Mouse (Mus musculus): ENCODE results near the gene Tasp1. TPM values are rescaled to one million over a fixed set of nuclear protein-coding genes. Genes with fewer than 3 reads are reported as not detected.
"Not testable (repeated sequence)": the region's sequence is repeated elsewhere in the genome, so short reads cannot be mapped to it uniquely, and the experiment has no call there.

Gene Tasp1
- polyA plus RNA-seq, 1 experiment: 16.4 TPM

DNA sequence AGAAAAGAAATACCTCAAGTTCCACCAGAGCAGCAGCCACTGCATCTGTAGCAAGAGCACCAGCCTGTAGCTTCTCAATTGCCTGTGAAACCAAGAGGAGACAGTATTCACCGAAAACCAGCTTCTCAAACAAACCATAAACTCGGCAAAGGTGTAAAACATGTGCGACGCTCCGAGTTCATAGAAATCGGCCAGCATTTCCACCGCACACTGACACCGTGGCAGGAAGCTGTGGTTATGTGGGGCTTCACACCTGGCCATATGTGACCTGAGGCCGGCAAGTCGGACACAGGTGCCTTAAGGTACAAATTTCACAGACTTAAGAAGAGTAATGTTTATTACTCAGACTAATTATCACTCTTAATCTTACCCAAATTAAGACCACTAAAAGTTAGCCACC is 24.5 kb downstream of the Tasp1 start:
- WGBS: 96% methylated on average over 10 of the region's 10 CpGs
- H3K4me3 ChIP-seq (replicated peaks; ENCODE audit: insufficient read depth, low read depth, low read length): no peak overlapping the region
- no peak for DNase-seq
- H3K27ac ChIP-seq (ENCODE audit: insufficient read depth, low read length): no peak overlapping the region
- no peak for TF ChIP-seq POLR2A (IDR thresholded peaks at IDR 0.05; ENCODE audit: borderline replicate concordance, insufficient read depth, low read length)
- no peaks in the 10 kb centered on the region for H3K4me1 ChIP-seq (ENCODE audit: control insufficient read depth, insufficient read depth, low read length)
- no peaks in the 10 kb centered on the region for H3K27me3 ChIP-seq (ENCODE audit: control insufficient read depth, insufficient read depth, low read length)

- no peak overlapping the region for H3K4me3 ChIP-seq (replicated peaks; ENCODE audit: insufficient read depth, low read depth, low read length)
- no peaks in the 10 kb centered on the region for H3K27me3 ChIP-seq (ENCODE audit: control insufficient read depth, insufficient read depth, low read length)
- WGBS: 90% methylated on average over 2 of the region's 2 CpGs
- no peak for TF ChIP-seq POLR2A (IDR thresholded peaks at IDR 0.05; ENCODE audit: borderline replicate concordance, insufficient read depth, low read length)
- TF ChIP-seq CTCF (IDR thresholded peaks at IDR 0.05; ENCODE audit: borderline replicate concordance, insufficient read depth, low read depth, low read length): no peak
- no peak for DNase-seq
- no peak overlapping the region for H3K27ac ChIP-seq (ENCODE audit: insufficient read depth, low read length)
- H3K4me1 ChIP-seq (ENCODE audit: control insufficient read depth, insufficient read depth, low read length): no peaks in the 10 kb centered on the region
Measured at GRCm38 (mm10) chr2:140037459-140037858, 29.1 kb downstream of the Tasp1 start.

- Histone ChIP-seq H3K27ac (ENCODE audit: insufficient read depth, low read length) (no peak overlapping the region), H3K4me3 (replicated peaks; ENCODE audit: insufficient read depth, low read depth, low read length) (no peak overlapping the region), H3K4me1 (ENCODE audit: control insufficient read depth, insufficient read depth, low read length) (no peaks in the 10 kb centered on the region), H3K27me3 (ENCODE audit: control insufficient read depth, insufficient read depth, low read length) (no peaks in the 10 kb centered on the region)
- TF ChIP-seq POLR2A (IDR thresholded peaks at IDR 0.05; ENCODE audit: borderline replicate concordance, insufficient read depth, low read length): no peak
- TF ChIP-seq CTCF (IDR thresholded peaks at IDR 0.05; ENCODE audit: borderline replicate concordance, insufficient read depth, low read depth, low read length): no peak
- DNase-seq: no peak
Measured at GRCm38 (mm10) chr2:140036854-140037253, 29.8 kb downstream of the Tasp1 start.

DNA sequence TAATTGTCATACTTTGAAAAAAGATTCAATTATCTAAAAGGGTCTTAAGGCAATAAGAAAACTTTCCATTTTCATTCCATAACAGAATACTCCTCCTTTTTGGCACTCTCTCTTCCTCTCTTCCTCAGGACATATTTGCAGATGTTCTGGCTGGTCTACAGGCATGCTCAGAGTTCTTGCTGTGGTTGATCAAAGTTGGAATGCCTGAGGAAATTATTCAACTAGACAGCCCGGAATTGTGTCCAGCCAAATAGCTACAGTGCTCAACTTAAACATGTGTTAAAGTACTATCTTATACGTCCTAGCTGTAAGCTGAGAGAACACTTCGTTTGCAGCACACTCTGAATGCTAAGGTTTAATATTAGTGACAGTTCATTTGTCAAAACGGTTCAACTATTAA is 41.7 kb downstream of the Tasp1 start:
- Histone ChIP-seq H3K4me3 (replicated peaks; ENCODE audit: insufficient read depth, low read depth, low read length) (no peak overlapping the region), H3K27me3 (ENCODE audit: control insufficient read depth, insufficient read depth, low read length) (no peaks in the 10 kb centered on the region), H3K27ac (ENCODE audit: insufficient read depth, low read length) (no peak overlapping the region), H3K4me1 (ENCODE audit: control insufficient read depth, insufficient read depth, low read length) (no peaks in the 10 kb centered on the region)
- TF ChIP-seq CTCF (IDR thresholded peaks at IDR 0.05; ENCODE audit: borderline replicate concordance, insufficient read depth, low read depth, low read length) (no peak), POLR2A (IDR thresholded peaks at IDR 0.05; ENCODE audit: borderline replicate concordance, insufficient read depth, low read length) (no peak)
- no peak for DNase-seq
- 77% methylated on average over 4 of the region's 4 CpGs for WGBS

DNA sequence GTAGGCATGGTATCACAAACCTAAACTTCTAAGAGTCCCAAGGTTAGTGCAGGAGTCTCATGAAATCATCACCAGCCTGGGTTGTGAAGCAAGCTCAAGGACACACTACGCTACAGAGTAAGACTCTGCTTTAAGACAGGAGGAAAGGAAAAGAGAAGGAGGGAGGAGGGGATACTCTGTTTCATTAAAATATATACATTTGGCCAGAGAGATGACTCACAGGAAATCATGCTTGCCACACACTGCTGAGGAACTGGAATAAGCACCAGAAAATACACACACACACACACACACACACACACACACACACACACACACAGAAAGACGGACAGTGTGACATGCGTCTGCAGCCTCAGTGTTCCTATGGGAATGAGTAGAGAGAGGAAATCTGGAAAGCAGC is 59.2 kb downstream of the Tasp1 start:
- Histone ChIP-seq H3K4me3 (replicated peaks; ENCODE audit: insufficient read depth, low read depth, low read length) (no peak overlapping the region), H3K4me1 (ENCODE audit: control insufficient read depth, insufficient read depth, low read length) (no peaks in the 10 kb centered on the region), H3K27me3 (ENCODE audit: control insufficient read depth, insufficient read depth, low read length) (no peaks in the 10 kb centered on the region), H3K27ac (ENCODE audit: insufficient read depth, low read length) (no peak overlapping the region)
- DNase-seq: no peak
- 92% methylated on average over 3 of the region's 3 CpGs for WGBS
- no peak for TF ChIP-seq POLR2A (IDR thresholded peaks at IDR 0.05; ENCODE audit: borderline replicate concordance, insufficient read depth, low read length)
- TF ChIP-seq CTCF (IDR thresholded peaks at IDR 0.05; ENCODE audit: borderline replicate concordance, insufficient read depth, low read depth, low read length): no peak

- H3K4me1 ChIP-seq (ENCODE audit: control insufficient read depth, insufficient read depth, low read length): no peaks in the 10 kb centered on the region
- TF ChIP-seq CTCF (IDR thresholded peaks at IDR 0.05; ENCODE audit: borderline replicate concordance, insufficient read depth, low read depth, low read length): no peak
- TF ChIP-seq POLR2A (IDR thresholded peaks at IDR 0.05; ENCODE audit: borderline replicate concordance, insufficient read depth, low read length): no peak
- DNase-seq: no peak
- H3K4me3 ChIP-seq (replicated peaks; ENCODE audit: insufficient read depth, low read depth, low read length): no peak overlapping the region
- no peaks in the 10 kb centered on the region for H3K27me3 ChIP-seq (ENCODE audit: control insufficient read depth, insufficient read depth, low read length)
- H3K27ac ChIP-seq (ENCODE audit: insufficient read depth, low read length): no peak overlapping the region
- WGBS: 96% methylated on average over 2 of the region's 2 CpGs
Measured at GRCm38 (mm10) chr2:139998170-139998569, 68.4 kb downstream of the Tasp1 start.

DNA sequence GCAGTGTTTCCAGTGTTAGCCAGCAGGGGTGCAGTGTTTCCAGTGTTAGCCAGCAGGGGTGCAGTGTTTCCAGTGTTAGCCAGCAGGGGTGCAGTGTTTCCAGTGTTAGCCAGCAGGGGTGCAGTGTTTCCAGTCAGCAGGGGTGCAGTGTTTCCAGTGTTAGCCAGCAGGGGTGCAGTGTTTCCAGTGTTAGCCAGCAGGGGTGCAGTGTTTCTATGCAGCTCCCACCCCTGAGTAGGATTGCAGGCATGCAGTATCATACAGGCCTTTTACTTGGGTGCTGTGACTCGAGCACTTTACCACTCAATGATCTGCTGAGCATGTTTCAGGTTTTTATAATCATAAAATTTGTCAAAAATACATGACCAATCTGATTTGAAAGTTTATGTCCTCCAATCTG is 76.7 kb downstream of the Tasp1 start:
- H3K27ac ChIP-seq (ENCODE audit: insufficient read depth, low read length); H3K27me3 ChIP-seq (ENCODE audit: control insufficient read depth, insufficient read depth, low read length); H3K4me3 ChIP-seq (replicated peaks; ENCODE audit: insufficient read depth, low read depth, low read length); DNase-seq; H3K4me1 ChIP-seq (ENCODE audit: control insufficient read depth, insufficient read depth, low read length): not testable (repeated sequence)
- WGBS: 98% methylated on average over 1 of the region's 1 CpGs

DNA sequence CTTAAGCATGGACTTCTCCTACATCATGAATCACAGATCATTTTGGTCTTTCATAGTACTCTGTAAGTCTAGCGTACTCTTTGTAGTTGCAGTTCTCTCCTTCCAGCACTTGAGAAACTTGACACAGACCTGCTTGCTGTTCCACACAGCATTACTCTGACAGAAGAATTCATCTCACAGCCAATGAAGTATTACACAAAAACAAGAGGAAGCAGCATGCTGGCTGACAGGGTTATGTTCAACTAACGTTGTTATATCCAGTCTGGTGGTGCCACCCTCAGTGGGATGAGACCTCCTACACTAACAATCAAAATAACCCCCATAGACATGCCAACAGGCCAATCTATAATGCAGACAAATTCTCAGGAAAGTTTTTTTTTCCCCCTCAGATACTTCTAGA is 99.2 kb downstream of the Tasp1 start:
- no peaks in the 10 kb centered on the region for H3K27me3 ChIP-seq (ENCODE audit: control insufficient read depth, insufficient read depth, low read length)
- no peak overlapping the region for H3K27ac ChIP-seq (ENCODE audit: insufficient read depth, low read length)
- 62% methylated on average over 2 of the region's 2 CpGs for WGBS
- no peaks in the 10 kb centered on the region for H3K4me1 ChIP-seq (ENCODE audit: control insufficient read depth, insufficient read depth, low read length)
- no peak overlapping the region for H3K4me3 ChIP-seq (replicated peaks; ENCODE audit: insufficient read depth, low read depth, low read length)
- no peak for TF ChIP-seq CTCF (IDR thresholded peaks at IDR 0.05; ENCODE audit: borderline replicate concordance, insufficient read depth, low read depth, low read length)
- TF ChIP-seq POLR2A (IDR thresholded peaks at IDR 0.05; ENCODE audit: borderline replicate concordance, insufficient read depth, low read length): no peak
- DNase-seq: no peak

- Histone ChIP-seq H3K27me3 (ENCODE audit: control insufficient read depth, insufficient read depth, low read length) (no peaks in the 10 kb centered on the region), H3K4me3 (replicated peaks; ENCODE audit: insufficient read depth, low read depth, low read length) (no peak overlapping the region), H3K4me1 (ENCODE audit: control insufficient read depth, insufficient read depth, low read length) (no peaks in the 10 kb centered on the region), H3K27ac (ENCODE audit: insufficient read depth, low read length) (no peak overlapping the region)
- WGBS: 62% methylated on average over 3 of the region's 3 CpGs
- TF ChIP-seq POLR2A (IDR thresholded peaks at IDR 0.05; ENCODE audit: borderline replicate concordance, insufficient read depth, low read length) (no peak), CTCF (IDR thresholded peaks at IDR 0.05; ENCODE audit: borderline replicate concordance, insufficient read depth, low read depth, low read length) (peak; percentile 23; the same call in 1 of the 2 replicates)
- peak in 1 of 2 experiments; percentile 9 for DNase-seq
Measured at GRCm38 (mm10) chr2:139966288-139966687, 100.3 kb downstream of the Tasp1 start.

Data from cerebellum, adult 2 months (tissue).